Mouse (Mus musculus): ENCODE data around the gene Pars2.

Gene Pars2

DNA sequence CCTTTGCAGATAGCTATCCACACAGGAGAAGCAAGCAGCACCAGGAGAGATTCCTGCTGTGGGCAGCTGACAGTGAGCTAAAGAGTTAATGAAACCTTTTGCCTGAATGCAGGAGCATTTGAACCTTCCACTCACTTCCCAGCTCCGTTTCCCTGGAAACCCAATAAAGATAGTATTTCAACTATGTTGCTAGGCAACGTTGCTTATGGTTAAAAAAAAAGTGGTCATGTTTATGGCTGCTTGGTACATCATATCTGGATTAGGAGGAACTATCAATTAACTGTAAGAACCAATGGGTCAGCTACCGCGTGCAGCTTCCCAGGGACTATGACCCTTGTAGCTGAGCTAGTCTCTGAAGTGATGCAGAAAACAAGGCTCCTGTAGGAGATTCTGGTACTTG lies 49.9 kb downstream of the Pars2 start:
- DNase-seq (ENCODE audit: inconsistent age in 2 of 2, low spot score in 1 of 2) = no peak

DNA sequence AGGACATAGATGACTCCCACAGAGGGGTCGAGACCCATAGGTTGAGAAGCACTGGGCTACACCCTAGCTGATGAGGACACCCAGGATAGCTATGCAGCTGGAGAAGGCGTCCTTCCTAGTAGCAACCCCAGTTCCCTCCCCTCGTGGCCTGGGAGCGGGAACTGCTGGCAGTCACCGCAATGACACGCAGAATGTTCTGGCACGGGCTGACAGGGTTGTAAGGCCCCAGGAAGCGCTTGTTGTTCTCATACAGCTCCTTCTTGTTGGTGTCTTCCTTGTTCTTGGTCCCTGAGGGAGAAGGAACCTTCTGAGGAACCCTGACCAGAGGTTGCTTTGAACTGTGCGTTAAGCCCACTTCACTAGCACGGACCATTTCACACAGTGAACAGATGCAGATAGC lies 53.1 kb downstream of the Pars2 start:
- DNase-seq (ENCODE audit: inconsistent age in 2 of 2, low spot score in 1 of 2) = no peak

DNA sequence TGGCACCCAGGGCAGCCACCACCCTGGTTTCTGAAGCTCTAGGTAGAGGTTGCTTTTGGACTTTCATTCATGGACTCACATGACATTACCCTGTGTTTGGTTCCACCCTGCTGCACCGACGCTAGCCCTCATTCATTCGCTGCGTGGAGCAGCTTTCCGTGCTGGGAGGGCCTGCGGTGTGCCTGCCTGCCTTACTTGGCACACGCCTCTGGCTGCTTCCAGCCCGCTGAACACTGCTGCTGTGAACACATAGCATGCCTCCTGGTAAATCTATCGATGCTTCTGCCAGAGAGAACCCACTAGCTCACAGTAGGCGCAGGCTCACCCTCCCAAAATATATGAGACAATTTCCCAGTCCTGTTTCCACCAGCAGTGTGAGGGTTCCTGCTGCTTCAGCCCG lies 53.5 kb downstream of the Pars2 start:
- no peak for DNase-seq (ENCODE audit: inconsistent age in 2 of 2, low spot score in 1 of 2)

Measured in adrenal gland, adult (tissue).